Mouse (Mus musculus): ENCODE measurements around the gene Kin. TPM values are rescaled to one million over a fixed set of nuclear protein-coding genes. Genes with fewer than 3 reads are reported as not detected.
A peak's percentile ranks its signal among the peaks of the same experiment; 100 is the strongest.

Gene Kin
- 39.3 and 40.7 TPM in 2 replicates for polyA plus RNA-seq (2015; fragmentation: Nextera tagmentation; extraction: Ambion mirVana)

DNA sequence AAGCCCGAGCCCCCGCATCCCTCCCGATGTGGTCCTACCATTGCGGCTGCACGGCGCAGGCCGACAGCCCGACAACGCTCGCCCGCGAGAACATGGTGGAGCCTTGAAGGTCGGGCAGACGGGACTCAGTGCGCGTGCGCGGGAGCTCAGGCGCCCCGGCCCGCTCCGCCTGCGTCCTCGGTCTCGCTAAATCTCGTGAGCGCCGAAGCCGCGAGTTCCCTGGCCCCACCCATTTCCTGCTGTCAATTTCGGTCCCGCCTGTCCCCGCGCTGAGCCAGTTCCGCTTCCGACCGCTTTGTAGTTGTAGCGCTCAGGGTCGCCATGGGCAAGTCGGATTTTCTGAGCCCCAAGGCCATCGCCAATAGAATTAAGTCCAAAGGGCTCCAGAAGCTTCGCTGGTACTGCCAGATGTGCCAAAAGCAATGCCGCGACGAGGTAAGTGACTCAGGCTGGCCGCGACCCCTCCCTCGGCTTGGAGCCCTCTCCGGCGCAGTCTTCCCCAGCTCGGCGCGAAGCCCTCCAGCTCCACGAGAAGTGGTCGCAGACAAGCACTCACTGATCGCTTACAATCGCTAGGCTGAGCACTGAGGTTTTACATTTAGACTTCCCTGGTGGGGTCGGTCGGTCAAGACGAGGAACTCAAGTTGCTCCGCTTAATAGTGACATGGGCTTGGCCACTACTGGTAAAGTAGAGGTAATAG lies at the start of gene Kin, which contains the start of gene Atp5c1:
Gene Kin, plus strand, starts transcription at position 284 of the 701 bp plus-strand sequence.
Gene Atp5c1, minus strand, starts transcription at position 201 of the 701 bp plus-strand sequence.
- Histone ChIP-seq H3K4me2 (replicated peaks) (peak within 1 kb of the TSS; percentile 68), H3K36me3 (no peaks in the 10 kb centered on the region), H3K27me3 (no peaks in the 10 kb centered on the region), H3K9me3 (no peaks in the 10 kb centered on the region), H3K4me1 (peaks cover 45% of the 10 kb centered on the region), H3K27ac (replicated peaks) (peak within 1 kb of the TSS; percentile 90), H3K9ac (replicated peaks) (peak within 1 kb of the TSS; percentile 96), H3K4me3 (peak within 1 kb of the TSS; percentile 95)
- WGBS, result under 1% methylated on average over 61 of the region's 61 CpGs
- peak; percentile 98 for ATAC-seq (replicated peaks)

DNA sequence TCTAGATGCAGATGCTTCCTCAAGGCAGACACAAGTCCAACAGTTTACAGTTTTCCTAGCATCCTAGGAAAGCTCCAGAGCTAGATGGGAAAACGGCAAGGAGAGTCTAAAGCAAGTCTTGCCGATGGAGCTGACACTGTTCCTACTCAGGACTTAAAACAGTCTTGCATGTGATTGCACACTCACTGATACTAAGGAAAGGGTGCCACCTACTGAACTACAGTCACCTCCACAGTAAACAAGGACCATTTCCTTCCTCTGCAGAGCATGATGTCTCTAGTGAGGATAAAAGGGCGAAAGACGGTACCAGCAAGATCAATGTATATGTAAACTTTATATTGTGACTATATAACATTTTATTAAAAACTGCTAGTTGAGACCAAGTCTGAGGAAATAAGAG lies 46.7 kb upstream of the Kin start:
- ATAC-seq (replicated peaks), result no peak
- WGBS, result 82% methylated on average over 4 of the region's 4 CpGs
- H3K27me3 ChIP-seq, result no peaks in the 10 kb centered on the region

DNA sequence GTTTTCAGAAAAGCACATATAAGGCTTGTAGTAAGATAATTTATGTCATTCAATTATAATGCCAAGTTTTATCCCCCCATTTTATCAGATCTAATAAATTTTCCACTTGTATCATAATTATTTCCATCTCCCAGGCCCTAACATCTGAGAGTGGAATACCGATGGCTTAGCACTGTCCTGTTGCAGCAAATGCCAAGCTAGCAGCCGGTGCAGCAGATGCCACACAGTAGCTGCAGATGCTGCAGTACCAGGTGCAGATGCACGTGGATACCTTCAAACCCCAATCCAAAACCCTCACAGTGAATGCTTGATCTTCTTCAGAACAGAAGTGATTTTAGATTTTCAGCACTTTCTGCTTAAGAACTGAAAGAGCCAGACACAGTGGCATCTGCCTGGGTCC lies 45.4 kb upstream of the Kin start:
- WGBS, result 81% methylated on average over 3 of the region's 3 CpGs
- Histone ChIP-seq H3K27me3 (no peaks in the 10 kb centered on the region), H3K4me3 (no peak overlapping the region), H3K4me1 (no peaks in the 10 kb centered on the region), H3K9ac (replicated peaks) (no peak overlapping the region), H3K9me3 (no peaks in the 10 kb centered on the region), H3K36me3 (peaks cover 1% of the 10 kb centered on the region; the same call in 1 of the 2 replicates), H3K27ac (replicated peaks) (no peak overlapping the region), H3K4me2 (replicated peaks) (no peak overlapping the region)
- ATAC-seq (replicated peaks), result no peak

More for the DNA sequence above, 46.7 kb upstream of the Kin start:
- peaks cover 5% of the 10 kb centered on the region for H3K4me1 ChIP-seq
- H3K36me3 ChIP-seq, result no peaks in the 10 kb centered on the region
- no peak overlapping the region for H3K9ac ChIP-seq (replicated peaks)
- no peaks in the 10 kb centered on the region for H3K9me3 ChIP-seq
- H3K4me2 ChIP-seq (replicated peaks), result no peak overlapping the region
- H3K27ac ChIP-seq (replicated peaks), result no peak overlapping the region
- H3K4me3 ChIP-seq, result no peak overlapping the region

- Histone ChIP-seq H3K9me3 (no peaks in the 10 kb centered on the region), H3K27ac (replicated peaks) (peak overlapping the region; percentile 64), H3K36me3 (no peaks in the 10 kb centered on the region), H3K9ac (replicated peaks) (peak overlapping the region; percentile 70), H3K4me1 (peaks cover 25% of the 10 kb centered on the region), H3K27me3 (no peaks in the 10 kb centered on the region), H3K4me2 (replicated peaks) (peak overlapping the region; percentile 73), H3K4me3 (peak overlapping the region; percentile 73)
- ATAC-seq (replicated peaks), result peak; percentile 82
- WGBS, result 0% methylated on average over 47 of the region's 47 CpGs
Measured at GRCm38 (mm10) chr2:10047758-10048436, 32.5 kb upstream of the Kin start.

- Histone ChIP-seq H3K4me2 (replicated peaks) (peak within 1 kb of the TSS; percentile 73), H3K27me3 (no peaks in the 10 kb centered on the region), H3K4me3 (peak within 1 kb of the TSS; percentile 73), H3K4me1 (peaks cover 25% of the 10 kb centered on the region), H3K27ac (replicated peaks) (peak within 1 kb of the TSS; percentile 64), H3K9ac (replicated peaks) (peak within 1 kb of the TSS; percentile 70), H3K36me3 (no peaks in the 10 kb centered on the region), H3K9me3 (no peaks in the 10 kb centered on the region)
- under 1% methylated on average over 36 of the region's 36 CpGs for WGBS
- ATAC-seq (replicated peaks), result peak; percentile 96
Measured at GRCm38 (mm10) chr2:10048461-10048860, 31.9 kb upstream of the Kin start, which contains the start of gene Taf3. TSS of gene Taf3 (minus strand) at chr2:10048596.

GRCm38 (mm10) chr2:10049456-10049855 lies 30.9 kb upstream of the Kin start:
- H3K4me2 ChIP-seq (replicated peaks), result peak overlapping the region; percentile 73
- peaks cover 4% of the 10 kb centered on the region for H3K36me3 ChIP-seq
- WGBS, result 12% methylated on average over 10 of the region's 10 CpGs
- ATAC-seq (replicated peaks), result no peak
- peaks cover 25% of the 10 kb centered on the region for H3K4me1 ChIP-seq
- no peaks in the 10 kb centered on the region for H3K27me3 ChIP-seq
- peak overlapping the region; percentile 39; the same call in 1 of the 2 replicates for H3K9ac ChIP-seq (replicated peaks)
- no peak overlapping the region for H3K27ac ChIP-seq (replicated peaks)
- no peaks in the 10 kb centered on the region for H3K9me3 ChIP-seq
- peak overlapping the region; percentile 73 for H3K4me3 ChIP-seq

GRCm38 (mm10) chr2:10050878-10051277 lies 29.5 kb upstream of the Kin start:
- Histone ChIP-seq H3K36me3 (peaks cover 15% of the 10 kb centered on the region), H3K4me1 (peaks cover 25% of the 10 kb centered on the region), H3K27ac (replicated peaks) (no peak overlapping the region), H3K9ac (replicated peaks) (no peak overlapping the region), H3K4me2 (replicated peaks) (no peak overlapping the region), H3K27me3 (no peaks in the 10 kb centered on the region), H3K9me3 (no peaks in the 10 kb centered on the region), H3K4me3 (no peak overlapping the region)
- 67% methylated on average over 3 of the region's 3 CpGs for WGBS
- no peak for ATAC-seq (replicated peaks)

DNA sequence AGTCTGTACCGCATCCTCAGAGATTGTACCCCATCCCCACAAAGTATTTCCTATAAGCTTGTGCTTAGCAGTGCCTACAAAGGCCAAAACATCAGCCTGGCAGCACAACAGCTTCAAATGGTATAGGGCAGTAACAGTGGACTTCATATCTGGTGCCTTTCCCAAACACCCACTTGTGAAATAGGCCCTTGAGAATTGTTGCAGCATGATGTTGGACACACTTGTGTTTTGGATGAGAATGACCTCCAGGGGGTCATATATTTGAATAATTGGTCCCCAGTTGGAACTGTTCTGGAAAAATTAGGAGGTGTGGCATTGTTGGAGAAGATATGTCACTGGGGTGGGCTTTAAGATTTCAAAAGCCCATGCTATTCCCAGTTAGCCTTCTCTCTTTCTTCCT lies 28.4 kb upstream of the Kin start:
- Histone ChIP-seq H3K9me3 (no peaks in the 10 kb centered on the region), H3K4me3 (no peak overlapping the region), H3K36me3 (peaks cover 24% of the 10 kb centered on the region), H3K4me1 (peaks cover 15% of the 10 kb centered on the region), H3K9ac (replicated peaks) (no peak overlapping the region), H3K27ac (replicated peaks) (no peak overlapping the region), H3K27me3 (no peaks in the 10 kb centered on the region), H3K4me2 (replicated peaks) (no peak overlapping the region)
- no peak for ATAC-seq (replicated peaks)
- 92% methylated on average over 1 of the region's 1 CpGs for WGBS

GRCm38 (mm10) chr2:10058836-10059235 lies 21.6 kb upstream of the Kin start:
- no peaks in the 10 kb centered on the region for H3K27me3 ChIP-seq
- WGBS, result 74% methylated on average over 5 of the region's 5 CpGs
- peaks cover 82% of the 10 kb centered on the region for H3K36me3 ChIP-seq

DNA sequence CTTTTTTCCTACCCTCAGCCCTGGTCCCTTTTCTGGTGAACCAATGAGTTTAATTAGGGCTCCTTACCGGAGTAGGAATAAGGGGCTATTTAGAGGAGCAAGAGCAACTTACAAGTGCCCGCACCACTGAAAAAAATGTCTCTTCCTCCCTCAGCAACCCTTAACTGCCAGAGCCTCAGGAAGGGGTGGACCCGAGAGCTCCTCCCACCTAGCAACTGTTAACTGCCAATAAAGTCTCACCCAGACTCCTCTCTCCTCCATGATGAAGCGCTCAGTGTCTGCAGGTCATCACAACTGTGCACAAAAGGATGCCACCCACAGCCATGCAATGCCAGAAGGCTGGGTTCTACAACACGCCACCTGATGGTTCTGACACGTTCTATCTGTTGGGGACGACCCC lies 8.6 kb upstream of the Kin start:
- Histone ChIP-seq H3K4me2 (replicated peaks) (no peak overlapping the region), H3K4me3 (no peak overlapping the region), H3K9me3 (no peaks in the 10 kb centered on the region), H3K27ac (replicated peaks) (no peak overlapping the region), H3K4me1 (peaks cover 2% of the 10 kb centered on the region), H3K27me3 (no peaks in the 10 kb centered on the region), H3K9ac (replicated peaks) (no peak overlapping the region), H3K36me3 (peaks cover 18% of the 10 kb centered on the region)
- ATAC-seq (replicated peaks), result no peak
- whole genome bisulfite sequencing, result 93% methylated on average over 7 of the region's 7 CpGs

More at GRCm38 (mm10) chr2:10058836-10059235, 21.6 kb upstream of the Kin start:
- H3K4me1 ChIP-seq, result no peaks in the 10 kb centered on the region
- H3K9ac ChIP-seq (replicated peaks), result no peak overlapping the region
- H3K27ac ChIP-seq (replicated peaks), result no peak overlapping the region
- H3K4me2 ChIP-seq (replicated peaks), result no peak overlapping the region
- H3K9me3 ChIP-seq, result no peaks in the 10 kb centered on the region
- H3K4me3 ChIP-seq, result no peak overlapping the region
- ATAC-seq (replicated peaks), result no peak

DNA sequence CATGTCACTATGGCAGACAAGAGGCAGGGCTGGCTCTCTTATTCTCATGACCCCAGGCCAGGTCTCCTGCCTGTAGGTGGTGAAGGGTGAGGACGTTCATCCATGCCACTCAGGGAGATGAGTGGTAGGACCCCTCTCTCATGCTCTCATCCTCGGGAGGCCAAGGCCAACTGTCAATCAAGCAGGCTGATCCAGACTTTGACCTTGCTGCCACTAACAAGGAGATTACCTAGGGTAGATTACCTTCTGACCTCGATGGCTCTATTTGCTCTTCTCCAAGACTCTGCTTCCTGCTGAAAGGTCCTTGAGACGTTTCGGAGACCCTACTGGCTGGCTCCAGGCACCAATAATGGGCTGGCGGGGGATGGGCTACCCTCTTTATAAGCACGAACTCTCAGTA lies 5.9 kb upstream of the Kin start:
- Histone ChIP-seq H3K4me3 (no peak overlapping the region), H3K9me3 (no peaks in the 10 kb centered on the region), H3K9ac (replicated peaks) (no peak overlapping the region), H3K27ac (replicated peaks) (no peak overlapping the region), H3K4me1 (peaks cover 24% of the 10 kb centered on the region), H3K36me3 (no peaks in the 10 kb centered on the region), H3K27me3 (no peaks in the 10 kb centered on the region), H3K4me2 (replicated peaks) (no peak overlapping the region)
- ATAC-seq (replicated peaks), result no peak
- 87% methylated on average over 7 of the region's 7 CpGs for WGBS

DNA sequence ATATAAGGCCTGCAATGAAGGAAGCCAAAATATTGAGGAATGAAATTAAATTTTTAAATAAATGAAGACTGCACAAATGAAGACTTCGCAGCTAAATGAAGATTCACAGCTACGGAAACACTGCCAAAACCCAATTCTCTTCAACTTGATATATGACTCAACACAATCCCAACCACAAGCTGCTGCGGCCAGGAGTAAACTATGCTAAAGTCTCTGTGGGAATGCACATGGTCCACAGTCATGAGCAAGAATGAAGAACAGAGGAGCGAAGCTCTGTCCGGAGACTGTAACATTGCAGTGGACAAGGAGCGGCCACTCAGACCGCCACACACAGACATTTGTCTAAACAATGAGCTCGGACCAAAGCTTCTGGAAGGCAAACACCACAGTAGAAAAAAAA lies 3.7 kb upstream of the Kin start:
- no peaks in the 10 kb centered on the region for H3K27me3 ChIP-seq
- 92% methylated on average over 8 of the region's 8 CpGs for WGBS
- no peak overlapping the region for H3K4me3 ChIP-seq
- no peak overlapping the region for H3K27ac ChIP-seq (replicated peaks)
- no peak overlapping the region for H3K4me2 ChIP-seq (replicated peaks)
- no peak overlapping the region for H3K9ac ChIP-seq (replicated peaks)
- H3K4me1 ChIP-seq, result peaks cover 30% of the 10 kb centered on the region
- ATAC-seq (replicated peaks), result no peak
- H3K9me3 ChIP-seq, result no peaks in the 10 kb centered on the region
- no peaks in the 10 kb centered on the region for H3K36me3 ChIP-seq
